Mouse (Mus musculus) layer of hippocampus, postnatal 36 days (tissue): ENCODE data around the gene Lemd1. TPM values are rescaled to one million over a fixed set of nuclear protein-coding genes. Genes with fewer than 3 reads are reported as not detected.
A peak's percentile ranks its signal among the peaks of the same experiment; 100 is the strongest.
"Not testable (repeated sequence)": the region's sequence is repeated elsewhere in the genome, so short reads cannot be mapped to it uniquely, and the experiment has no call there.

Experiments
- DNase-seq, 2 experiments: peaks; one replicate each; pipeline ENCODE4 v3.0.0; 2022
- total RNA-seq, 2 experiments: library from RNA; stranded (reverse); gene quantifications; 2 replicates each; pipeline ENCODE4 v1.2.3; 2021

Gene Lemd1
- under 1 TPM in 1 of 2 experiments, not detected in 1; 0.58 TPM for total RNA-seq

- DNase-seq: no peak
Measured at GRCm38 (mm10) chr1:132191093-132191785, at the start of gene Lemd1, which contains the start of gene AC124108.1. Gene Lemd1 (plus strand): TSS chr1:132191431. Gene AC124108.1 (plus strand): TSS chr1:132191457.

- DNase-seq: no peak
Measured at GRCm38 (mm10) chr1:132141753-132142152, 49.5 kb upstream of the Lemd1 start.

GRCm38 (mm10) chr1:132143079-132143478 lies 48.2 kb upstream of the Lemd1 start:
- DNase-seq: no peak

- no peak for DNase-seq
Measured at GRCm38 (mm10) chr1:132143730-132144129, 47.5 kb upstream of the Lemd1 start.

GRCm38 (mm10) chr1:132144223-132144622 lies 47.0 kb upstream of the Lemd1 start:
- DNase-seq: peak; percentile 54 to 68

- no peak for DNase-seq
Measured at GRCm38 (mm10) chr1:132144837-132145236, 46.4 kb upstream of the Lemd1 start.

GRCm38 (mm10) chr1:132145973-132146685 lies 45.1 kb upstream of the Lemd1 start:
- no peak for DNase-seq

- DNase-seq: no peak
Measured at GRCm38 (mm10) chr1:132149410-132149809, 41.8 kb upstream of the Lemd1 start.

GRCm38 (mm10) chr1:132150171-132150570 lies 41.1 kb upstream of the Lemd1 start:
- DNase-seq: no peak

GRCm38 (mm10) chr1:132150817-132151601 lies 40.2 kb upstream of the Lemd1 start:
- no peak for DNase-seq

- no peak for DNase-seq
Measured at GRCm38 (mm10) chr1:132151908-132152307, 39.3 kb upstream of the Lemd1 start.

- DNase-seq: no peak
Measured at GRCm38 (mm10) chr1:132153086-132153690, 38.0 kb upstream of the Lemd1 start.

GRCm38 (mm10) chr1:132153691-132154090 lies 37.5 kb upstream of the Lemd1 start:
- DNase-seq: no peak

- DNase-seq: peak; percentile 60 to 66
Measured at GRCm38 (mm10) chr1:132155737-132156136, 35.5 kb upstream of the Lemd1 start.

- peak; percentile 82 to 85 for DNase-seq
Measured at GRCm38 (mm10) chr1:132157016-132157781, 34.0 kb upstream of the Lemd1 start.

GRCm38 (mm10) chr1:132157808-132158207 lies 33.4 kb upstream of the Lemd1 start:
- no peak for DNase-seq

GRCm38 (mm10) chr1:132158741-132159140 lies 32.5 kb upstream of the Lemd1 start:
- DNase-seq: no peak

GRCm38 (mm10) chr1:132159681-132160080 lies 31.6 kb upstream of the Lemd1 start:
- no peak for DNase-seq

- DNase-seq: no peak
Measured at GRCm38 (mm10) chr1:132161211-132161880, 29.9 kb upstream of the Lemd1 start.

- not testable (repeated sequence) for DNase-seq
Measured at GRCm38 (mm10) chr1:132162618-132163017, 28.6 kb upstream of the Lemd1 start.
